Mouse (Mus musculus) midbrain, embryonic 10.5 days (tissue): ENCODE results near the gene Insc. TPM values are rescaled to one million over a fixed set of nuclear protein-coding genes. Genes with fewer than 3 reads are reported as not detected.

Experiments used
- DNase-seq: peaks from one replicate; pipeline ENCODE4 v3.0.0-alpha.2; 2017; ENCODE audit warnings: low spot score
- H3K27ac ChIP-seq: fragments of 300-500 bp; sonication (generic); replicated peaks from 2 replicates; pipeline ENCODE4 v1.5.1; 2016; ENCODE audit warnings: mild to moderate bottlenecking
- H3K27me3 ChIP-seq: fragments of 300-500 bp; sonication (generic); 2 replicates; pipeline ENCODE4 v1.6.1; 2016; ENCODE audit warnings: low read depth, mild to moderate bottlenecking; ENCODE audit not compliant: poor library complexity, severe bottlenecking
- H3K36me3 ChIP-seq: fragments of 300-500 bp; sonication (generic); 2 replicates; pipeline ENCODE4 v1.6.1; 2016; ENCODE audit warnings: mild to moderate bottlenecking, moderate library complexity
- H3K4me1 ChIP-seq: fragments of 300-500 bp; sonication (generic); 2 replicates; pipeline ENCODE4 v1.6.1; 2016
- H3K4me3 ChIP-seq: fragments of 300-500 bp; sonication (generic); 2 replicates; pipeline ENCODE4 v1.5.1; 2016; ENCODE audit warnings: mild to moderate bottlenecking, moderate library complexity
- H3K9me3 ChIP-seq: fragments of 300-500 bp; sonication (generic); replicated peaks from 2 replicates; pipeline ENCODE4 v1.6.1; 2016; ENCODE audit warnings: mild to moderate bottlenecking
- WGBS: fragments of 180-500 bp; shearing (Covaris S2); methylation state at CpG from one replicate; pipeline ENCODE4 v1.1.7; 2016; 5-methylcytosine and 5-hydroxymethylcytosine counted together
- polyA plus RNA-seq: library from polyadenylated mRNA; unstranded; fragments of >200 nt; fragmentation: Nextera tagmentation; extraction: Ambion mirVana; gene quantifications from 2 replicates; pipeline ENCODE4 v1.2.1, GENCODE M21; 2016

The Insc gene
- polyA plus RNA-seq, 1 experiment from 2014 or later: 2.0 TPM

DNA sequence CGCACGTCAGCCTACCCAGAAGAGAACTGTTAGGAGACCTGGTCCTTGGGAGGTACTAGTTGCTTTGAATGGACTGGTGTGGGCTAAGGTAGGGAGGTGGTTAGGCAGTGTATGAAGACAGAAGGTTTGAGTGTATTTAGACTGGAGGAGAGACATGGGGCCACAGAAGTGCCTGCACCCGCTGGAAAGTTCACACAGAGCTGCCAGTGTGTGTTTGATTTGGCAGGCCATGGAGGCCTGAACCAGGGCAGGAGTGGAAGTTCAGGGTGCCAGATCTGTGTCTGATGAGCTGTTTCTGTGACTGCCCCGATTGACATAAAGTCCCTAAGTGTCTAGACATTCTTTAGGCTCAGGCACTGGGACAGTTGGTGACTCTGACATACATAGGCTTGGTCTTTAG lies 25.5 kb downstream of the Insc start:
- Histone ChIP-seq H3K4me3 (no peak overlapping the region), H3K4me1 (no peaks in the 10 kb centered on the region), H3K27me3 (no peaks in the 10 kb centered on the region), H3K36me3 (no peaks in the 10 kb centered on the region), H3K27ac (no peak overlapping the region), H3K9me3 (no peaks in the 10 kb centered on the region)
- no peak for DNase-seq
- WGBS: 84% methylated on average over 4 of the region's 4 CpGs

DNA sequence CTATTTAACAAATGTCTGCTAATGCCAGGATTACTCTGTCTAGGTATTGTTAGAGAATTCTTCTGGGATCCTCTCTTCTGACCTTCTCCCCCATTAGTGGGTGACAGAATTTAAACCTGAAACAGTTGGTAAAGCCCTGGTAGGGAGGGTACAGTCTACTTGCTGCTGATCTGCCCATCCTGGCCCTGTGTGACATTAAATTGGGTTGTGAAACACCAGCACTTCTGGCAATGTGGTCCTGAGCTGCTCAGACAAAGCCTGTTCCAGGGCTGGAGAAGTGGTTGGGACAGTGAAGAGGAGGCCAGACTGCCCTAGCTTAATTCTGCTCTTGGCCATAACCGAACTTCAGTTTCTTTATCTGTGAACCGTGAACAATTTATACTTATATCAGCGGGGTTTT lies 27.1 kb downstream of the Insc start:
- no peaks in the 10 kb centered on the region for H3K4me1 ChIP-seq
- no peaks in the 10 kb centered on the region for H3K9me3 ChIP-seq
- no peaks in the 10 kb centered on the region for H3K27me3 ChIP-seq
- WGBS: 92% methylated on average over 3 of the region's 3 CpGs
- DNase-seq: no peak
- H3K4me3 ChIP-seq: no peak overlapping the region
- no peaks in the 10 kb centered on the region for H3K36me3 ChIP-seq
- H3K27ac ChIP-seq: no peak overlapping the region

DNA sequence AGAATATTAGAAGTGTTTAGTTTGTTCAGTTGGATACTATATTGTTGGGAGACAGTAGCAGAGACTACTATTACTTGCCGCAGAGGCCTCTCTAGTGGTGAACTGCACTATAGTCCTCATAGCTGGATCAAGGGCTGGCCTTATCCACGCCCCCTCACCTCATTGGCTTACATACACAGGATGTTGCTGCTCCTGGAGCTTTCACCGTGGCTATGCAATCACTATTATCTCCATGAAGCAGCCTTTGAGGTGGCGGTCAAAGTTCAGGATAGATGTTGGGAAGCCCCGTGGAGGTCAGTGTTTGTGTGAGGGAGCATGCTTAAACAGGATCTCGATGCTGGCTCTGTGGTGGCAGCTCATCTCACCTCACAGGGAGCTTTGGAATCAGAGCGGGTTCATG lies 28.3 kb downstream of the Insc start:
- no peak overlapping the region for H3K27ac ChIP-seq
- 82% methylated on average over 7 of the region's 7 CpGs for WGBS
- H3K4me1 ChIP-seq: no peaks in the 10 kb centered on the region
- H3K9me3 ChIP-seq: no peaks in the 10 kb centered on the region
- no peak for DNase-seq
- H3K27me3 ChIP-seq: no peaks in the 10 kb centered on the region
- H3K36me3 ChIP-seq: no peaks in the 10 kb centered on the region
- no peak overlapping the region for H3K4me3 ChIP-seq

DNA sequence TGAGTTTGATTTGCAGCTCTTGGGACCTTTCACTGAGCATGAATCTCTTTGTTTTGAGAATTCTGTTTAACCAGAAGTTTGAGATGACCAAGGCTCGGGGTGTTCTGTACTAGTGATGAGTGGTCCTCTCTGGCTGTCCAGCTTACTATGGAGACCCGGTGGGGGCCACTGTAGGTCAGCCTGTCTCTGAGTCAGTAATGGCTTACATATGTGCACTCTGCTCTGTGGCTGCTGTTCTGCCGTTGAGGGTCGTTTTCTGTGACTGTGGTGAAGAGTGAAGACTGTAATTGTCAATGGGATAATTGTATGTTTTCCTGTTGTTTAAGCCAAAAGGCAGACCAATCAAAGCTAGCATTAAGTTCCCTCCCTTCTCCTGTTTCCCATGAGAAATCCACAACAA lies 30.3 kb downstream of the Insc start:
- Histone ChIP-seq H3K4me3 (no peak overlapping the region), H3K4me1 (no peaks in the 10 kb centered on the region), H3K9me3 (no peaks in the 10 kb centered on the region), H3K36me3 (no peaks in the 10 kb centered on the region), H3K27me3 (no peaks in the 10 kb centered on the region), H3K27ac (no peak overlapping the region)
- WGBS: 75% methylated on average over 4 of the region's 4 CpGs
- DNase-seq: no peak

DNA sequence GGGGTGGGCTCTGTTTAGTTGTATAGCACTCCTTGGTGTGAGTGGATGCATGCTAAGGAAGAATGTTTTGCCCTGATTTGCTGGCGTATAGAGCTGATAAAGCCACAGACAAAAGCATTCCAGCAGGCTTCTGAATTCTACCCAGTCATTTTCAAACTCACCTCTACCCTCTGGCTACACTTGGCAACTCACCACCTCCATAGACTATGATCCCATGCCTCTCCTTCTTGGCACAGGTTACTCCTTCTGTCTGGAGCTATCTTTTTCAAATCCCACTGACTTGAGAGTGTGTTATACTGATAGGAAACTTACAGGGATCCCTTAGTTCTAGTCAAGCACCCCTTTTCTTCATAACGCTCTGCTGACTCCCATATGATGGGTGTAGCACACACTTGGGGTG lies 32.4 kb downstream of the Insc start:
- H3K9me3 ChIP-seq: no peaks in the 10 kb centered on the region
- DNase-seq: no peak
- H3K4me3 ChIP-seq: no peak overlapping the region
- H3K4me1 ChIP-seq: no peaks in the 10 kb centered on the region
- H3K27me3 ChIP-seq: no peaks in the 10 kb centered on the region
- H3K36me3 ChIP-seq: no peaks in the 10 kb centered on the region
- H3K27ac ChIP-seq: no peak overlapping the region
- 84% methylated on average over 2 of the region's 2 CpGs for WGBS

DNA sequence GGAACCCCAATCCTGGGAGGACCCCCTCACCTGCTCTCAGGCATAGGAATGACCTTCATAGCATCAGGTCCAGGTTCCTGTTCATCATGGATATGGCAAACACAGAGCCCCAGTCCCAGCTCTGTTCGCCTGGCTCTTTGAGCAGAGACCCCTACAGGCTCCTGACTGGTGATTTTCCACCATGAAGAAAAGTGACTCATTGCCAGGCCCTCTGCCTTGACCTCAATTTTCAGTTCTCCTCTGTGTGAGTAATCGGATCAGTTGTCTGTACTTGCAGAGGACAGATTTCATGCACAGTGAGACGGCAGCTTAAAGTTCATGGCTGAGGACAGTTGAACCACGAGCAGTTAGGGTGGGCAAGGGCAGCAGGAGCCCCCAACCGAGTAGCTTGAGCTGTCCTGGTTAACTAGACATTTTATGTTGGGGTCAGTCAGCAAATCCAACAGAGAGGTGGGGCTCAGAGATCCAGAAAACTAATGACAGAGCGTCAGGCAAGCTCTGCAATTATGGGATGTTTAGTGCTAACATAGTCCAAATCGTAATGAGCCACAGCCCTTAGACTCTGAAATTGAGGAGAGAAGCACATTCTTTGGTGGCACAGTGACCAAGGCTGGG lies 34.8 kb downstream of the Insc start:
- DNase-seq: no peak
- H3K27ac ChIP-seq: no peak overlapping the region
- H3K36me3 ChIP-seq: no peaks in the 10 kb centered on the region
- no peak overlapping the region for H3K4me3 ChIP-seq
- WGBS: 90% methylated on average over 7 of the region's 7 CpGs
- H3K4me1 ChIP-seq: no peaks in the 10 kb centered on the region
- H3K9me3 ChIP-seq: no peaks in the 10 kb centered on the region
- H3K27me3 ChIP-seq: no peaks in the 10 kb centered on the region

DNA sequence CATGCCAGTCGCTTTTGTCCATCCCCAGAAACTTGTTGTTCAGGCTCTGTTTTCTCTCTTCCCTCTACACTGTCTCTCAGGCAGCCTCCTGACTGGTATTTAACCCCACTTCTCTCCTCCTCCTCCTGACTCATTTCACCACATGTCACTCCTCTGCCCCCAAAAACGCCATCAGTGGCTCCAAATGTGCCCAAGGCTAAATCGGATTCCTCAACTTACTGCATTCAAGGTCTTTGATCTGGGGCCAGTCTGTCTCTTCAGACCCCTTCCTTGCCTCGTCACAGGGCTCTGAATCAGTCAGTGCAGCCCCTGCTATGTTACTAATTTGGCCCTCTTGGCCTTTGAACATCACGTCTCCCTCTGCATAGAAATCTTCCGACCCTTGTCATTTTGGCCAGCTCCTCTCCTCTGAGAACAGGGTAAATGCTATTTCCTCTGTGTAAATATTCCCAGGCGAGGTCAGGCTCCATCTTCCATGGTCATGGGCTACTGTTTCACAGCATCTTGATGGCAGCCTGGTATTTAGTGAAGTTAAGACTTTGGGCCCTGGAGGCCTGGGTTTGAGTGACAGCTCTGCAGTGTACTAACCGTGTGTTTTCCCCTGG lies 35.7 kb downstream of the Insc start:
- 72% methylated on average over 8 of the region's 8 CpGs for WGBS
- DNase-seq: no peak

DNA sequence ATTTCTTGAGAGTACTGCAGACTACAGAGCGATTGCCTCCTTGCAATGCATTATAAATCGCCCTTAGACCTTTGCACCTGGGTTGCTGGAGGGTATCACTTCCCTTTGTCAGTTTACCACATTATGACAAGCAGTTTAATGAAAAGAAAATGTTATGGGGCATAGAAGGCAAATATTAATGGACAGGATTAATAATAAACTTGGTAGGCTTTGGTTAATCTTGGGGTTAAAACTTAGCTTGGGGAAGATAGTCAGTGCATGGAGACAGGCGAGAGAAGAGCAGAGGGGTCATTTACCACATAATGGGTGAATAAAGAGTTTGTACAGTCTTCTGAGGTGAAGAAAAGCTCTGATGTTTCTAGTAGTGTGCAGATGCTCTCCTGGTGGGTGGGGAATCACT lies 39.8 kb downstream of the Insc start:
- H3K4me1 ChIP-seq: no peaks in the 10 kb centered on the region
- no peaks in the 10 kb centered on the region for H3K36me3 ChIP-seq
- no peak overlapping the region for H3K4me3 ChIP-seq
- no peak overlapping the region for H3K27ac ChIP-seq
- no peak for DNase-seq
- WGBS: 76% methylated on average over 3 of the region's 3 CpGs
- H3K27me3 ChIP-seq: no peaks in the 10 kb centered on the region
- no peaks in the 10 kb centered on the region for H3K9me3 ChIP-seq

More for the DNA sequence above, 35.7 kb downstream of the Insc start:
- no peaks in the 10 kb centered on the region for H3K9me3 ChIP-seq
- H3K4me3 ChIP-seq: no peak overlapping the region
- no peak overlapping the region for H3K27ac ChIP-seq
- H3K36me3 ChIP-seq: no peaks in the 10 kb centered on the region
- no peaks in the 10 kb centered on the region for H3K4me1 ChIP-seq
- no peaks in the 10 kb centered on the region for H3K27me3 ChIP-seq

DNA sequence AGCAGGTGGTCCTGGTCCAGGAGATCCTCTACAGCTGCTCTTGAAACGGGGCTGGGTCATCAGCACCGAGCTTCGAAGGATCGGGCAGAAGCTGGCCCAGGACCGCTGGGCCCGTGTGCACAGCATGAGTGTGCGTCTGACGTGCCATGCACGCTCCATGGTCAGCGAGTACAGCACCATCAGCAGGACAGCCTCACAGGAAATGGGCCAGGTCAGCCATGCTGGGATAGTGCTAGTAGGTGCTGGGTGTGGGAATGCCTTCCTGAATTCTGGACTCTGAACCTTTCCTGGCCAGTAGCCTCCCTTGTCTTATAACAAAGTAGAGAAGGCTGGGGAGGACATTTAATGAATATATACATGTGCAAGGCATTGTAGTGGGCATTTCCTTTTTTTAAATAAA lies 47.6 kb downstream of the Insc start:
- 96% methylated on average over 10 of the region's 10 CpGs for WGBS
- no peaks in the 10 kb centered on the region for H3K9me3 ChIP-seq

DNA sequence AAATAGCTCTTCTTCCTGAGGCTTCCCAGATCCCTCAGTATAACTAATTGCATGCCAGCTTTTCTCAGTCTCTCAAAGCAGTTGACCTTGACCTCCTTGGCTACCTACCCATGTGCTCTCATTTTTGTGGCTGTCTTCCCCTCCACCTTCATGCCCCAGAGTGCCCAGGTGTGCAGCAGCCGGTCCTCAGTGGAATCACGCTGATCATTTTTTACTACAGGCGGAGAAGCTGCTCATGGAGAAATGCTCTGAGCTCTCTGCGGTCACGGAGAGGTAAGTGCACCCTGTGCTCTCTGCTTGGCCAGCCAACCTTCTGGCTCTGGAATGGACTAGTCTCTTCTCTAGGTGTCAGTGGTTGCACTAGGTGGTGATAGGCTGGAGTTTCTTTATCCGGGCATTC lies 48.5 kb downstream of the Insc start:
- Histone ChIP-seq H3K9me3 (no peaks in the 10 kb centered on the region), H3K36me3 (no peaks in the 10 kb centered on the region), H3K27me3 (no peaks in the 10 kb centered on the region), H3K4me1 (no peaks in the 10 kb centered on the region), H3K4me3 (no peak overlapping the region), H3K27ac (no peak overlapping the region)
- DNase-seq: no peak
- WGBS: 91% methylated on average over 6 of the region's 6 CpGs

More for the DNA sequence above, 47.6 kb downstream of the Insc start:
- H3K27me3 ChIP-seq: no peaks in the 10 kb centered on the region
- no peak for DNase-seq
- no peaks in the 10 kb centered on the region for H3K4me1 ChIP-seq
- H3K36me3 ChIP-seq: no peaks in the 10 kb centered on the region
- H3K4me3 ChIP-seq: no peak overlapping the region
- no peak overlapping the region for H3K27ac ChIP-seq

DNA sequence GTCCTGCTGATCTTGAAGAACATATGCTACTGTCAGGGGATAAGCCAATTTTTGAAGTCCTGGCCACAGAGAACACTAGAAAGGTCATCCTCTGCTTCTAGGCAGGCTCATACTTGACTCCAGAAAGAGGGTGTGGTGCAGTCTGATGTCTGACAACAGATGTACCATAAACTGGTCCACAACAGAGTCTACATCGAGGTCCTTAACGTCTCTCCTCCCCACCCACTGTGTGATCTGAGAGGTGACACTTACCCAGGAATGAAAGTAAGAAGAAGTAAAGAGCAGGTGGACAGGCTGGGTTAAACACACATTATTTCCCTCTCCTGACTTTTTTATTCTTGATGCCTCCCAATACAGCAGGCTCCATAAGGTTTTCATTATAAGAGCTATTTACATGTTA lies 50.9 kb downstream of the Insc start:
- DNase-seq: no peak
- Histone ChIP-seq H3K4me3 (no peak overlapping the region), H3K9me3 (no peaks in the 10 kb centered on the region), H3K36me3 (no peaks in the 10 kb centered on the region), H3K27me3 (no peaks in the 10 kb centered on the region), H3K4me1 (no peaks in the 10 kb centered on the region), H3K27ac (no peak overlapping the region)
- 81% methylated on average over 2 of the region's 2 CpGs for whole genome bisulfite sequencing

DNA sequence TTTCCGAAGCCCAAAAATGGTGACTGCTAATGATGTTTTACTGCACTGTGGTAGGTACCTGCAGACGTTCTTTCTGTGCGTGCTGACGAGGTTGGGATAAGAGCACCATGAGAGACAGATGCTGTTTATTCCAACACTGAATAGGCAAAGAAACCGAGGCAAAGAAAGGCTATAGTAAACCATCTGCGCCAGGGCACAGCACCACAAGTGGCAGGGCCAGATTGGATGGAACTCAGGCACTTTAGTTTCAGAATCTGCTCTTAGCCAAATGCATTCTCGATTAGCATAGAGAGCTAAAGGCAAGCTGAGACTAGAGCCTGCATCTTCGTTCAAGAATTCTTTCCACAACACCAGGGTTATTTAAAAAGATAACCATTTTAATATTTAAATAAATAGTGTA lies 59.1 kb downstream of the Insc start:
- H3K4me1 ChIP-seq: no peaks in the 10 kb centered on the region
- no peak overlapping the region for H3K4me3 ChIP-seq
- no peaks in the 10 kb centered on the region for H3K27me3 ChIP-seq
- no peak overlapping the region for H3K27ac ChIP-seq
- 87% methylated on average over 8 of the region's 8 CpGs for WGBS
- no peaks in the 10 kb centered on the region for H3K9me3 ChIP-seq
- no peak for DNase-seq
- no peaks in the 10 kb centered on the region for H3K36me3 ChIP-seq

DNA sequence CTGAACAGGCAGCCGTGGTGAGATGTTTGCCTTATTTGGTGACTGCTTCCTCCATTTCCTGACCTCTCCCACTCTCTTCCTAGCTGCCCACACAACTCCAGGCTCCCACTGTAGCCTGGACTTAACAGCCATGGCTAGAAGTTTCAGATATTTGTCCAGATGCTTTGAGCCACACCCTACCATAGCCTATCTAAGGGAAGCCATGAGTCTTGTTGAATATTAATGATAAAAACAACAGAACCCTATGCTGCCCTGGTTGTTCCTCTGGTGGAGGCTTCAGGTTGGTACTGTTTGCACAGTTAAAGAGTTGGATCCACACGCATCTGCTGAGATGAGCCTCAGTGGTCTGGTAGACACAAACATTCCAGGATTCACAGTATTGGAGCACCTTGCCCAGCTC lies 61.8 kb downstream of the Insc start:
- WGBS: 92% methylated on average over 2 of the region's 2 CpGs
- no peaks in the 10 kb centered on the region for H3K4me1 ChIP-seq

DNA sequence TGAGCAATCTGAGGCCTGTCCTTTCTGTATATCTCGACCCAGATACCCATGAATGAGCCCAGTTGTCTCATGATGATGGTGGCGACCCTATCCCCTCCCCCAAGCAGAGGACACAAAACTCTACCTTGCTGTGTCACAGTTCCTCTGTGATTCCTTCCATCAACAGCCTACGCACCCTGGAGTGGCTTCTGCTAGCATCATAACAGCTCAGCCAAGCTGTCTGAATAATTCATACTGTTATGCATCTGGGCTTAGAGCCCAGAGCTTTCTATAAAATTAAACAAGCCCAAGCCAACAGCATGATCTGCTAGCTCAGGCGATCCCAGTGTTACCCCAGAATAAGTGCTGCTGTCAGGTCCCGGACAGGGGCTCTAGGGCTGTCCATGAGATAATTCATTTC lies 63.8 kb downstream of the Insc start:
- no peaks in the 10 kb centered on the region for H3K4me1 ChIP-seq
- H3K27ac ChIP-seq: no peak overlapping the region
- no peaks in the 10 kb centered on the region for H3K9me3 ChIP-seq
- H3K27me3 ChIP-seq: no peaks in the 10 kb centered on the region
- WGBS: 86% methylated on average over 5 of the region's 5 CpGs
- DNase-seq: no peak
- no peak overlapping the region for H3K4me3 ChIP-seq
- no peaks in the 10 kb centered on the region for H3K36me3 ChIP-seq

More for the DNA sequence above, 61.8 kb downstream of the Insc start:
- no peak for DNase-seq
- no peak overlapping the region for H3K27ac ChIP-seq
- H3K4me3 ChIP-seq: no peak overlapping the region
- H3K9me3 ChIP-seq: no peaks in the 10 kb centered on the region
- no peaks in the 10 kb centered on the region for H3K36me3 ChIP-seq
- H3K27me3 ChIP-seq: no peaks in the 10 kb centered on the region
